Mouse (Mus musculus) megakaryocyte, adult 5-6 weeks (primary cell): Measurements from ENCODE around the gene Cd69. TPM values are rescaled to one million over a fixed set of nuclear protein-coding genes. Genes with fewer than 3 reads are reported as not detected.
A peak's percentile ranks its signal among the peaks of the same experiment; 100 is the strongest.

Source experiments
- ATAC-seq: 2 replicates; pipeline ENCODE4 v1.8.0; 2016; ENCODE audit warnings: mild to moderate bottlenecking, inconsistent platforms; ENCODE audit not compliant: poor library complexity, severe bottlenecking
- total RNA-seq, 2 experiments: library from RNA; stranded (forward) in 1 of 2; stranded (reverse) in 1 of 2; fragments of 153-499, 151-499 nt in 1 of 2; fragments of 221-1000, 200-1000 nt in 1 of 2; gene quantifications; 2 replicates each; pipeline versions ENCODE4 v1.2.3 to v1.2.4; 2015 to 2017

Gene Cd69
- total RNA-seq (2015) (21.3 and 25.9 TPM in 2 replicates), total RNA-seq (2017) (20.6 and 22.7 TPM in 2 replicates)

- ATAC-seq = peak; percentile 75
Measured at GRCm38 (mm10) chr6:129275220-129275619, at the start of gene Cd69. TSS of gene Cd69 (minus strand) at chr6:129275436.

- no peak for ATAC-seq
Measured at GRCm38 (mm10) chr6:129319331-129319730, 44.1 kb upstream of the Cd69 start.

GRCm38 (mm10) chr6:129318395-129318794 lies 43.2 kb upstream of the Cd69 start:
- 0 out of 2 replicates have a peak, but pooled peaks have one; percentile 39 for ATAC-seq

- no peak for ATAC-seq
Measured at GRCm38 (mm10) chr6:129316463-129316862, 41.2 kb upstream of the Cd69 start.

- peak; percentile 78 for ATAC-seq
Measured at GRCm38 (mm10) chr6:129315698-129316097, 40.5 kb upstream of the Cd69 start.

GRCm38 (mm10) chr6:129314655-129315168 lies 39.5 kb upstream of the Cd69 start:
- no peak for ATAC-seq

GRCm38 (mm10) chr6:129312499-129312898 lies 37.3 kb upstream of the Cd69 start:
- ATAC-seq = no peak

GRCm38 (mm10) chr6:129304180-129304579 lies 28.9 kb upstream of the Cd69 start:
- ATAC-seq = no peak

- 0 out of 2 replicates have a peak, but pooled peaks have one; percentile 28 for ATAC-seq
Measured at GRCm38 (mm10) chr6:129288708-129289107, 13.5 kb upstream of the Cd69 start.

- ATAC-seq = peak; percentile 99
Measured at GRCm38 (mm10) chr6:129284384-129285104, 9.3 kb upstream of the Cd69 start.

GRCm38 (mm10) chr6:129283271-129283670 lies 8.0 kb upstream of the Cd69 start:
- no peak for ATAC-seq

GRCm38 (mm10) chr6:129276483-129276882 lies 1.2 kb upstream of the Cd69 start:
- ATAC-seq = peak; percentile 68

GRCm38 (mm10) chr6:129275624-129276203 lies 478 bp upstream of the Cd69 start:
- peak; percentile 22 for ATAC-seq

- no peak for ATAC-seq
Measured at GRCm38 (mm10) chr6:129274476-129274875, 760 bp downstream of the Cd69 start.

GRCm38 (mm10) chr6:129273662-129274061 lies 1.6 kb downstream of the Cd69 start:
- peak; percentile 47 for ATAC-seq

- no peak for ATAC-seq
Measured at GRCm38 (mm10) chr6:129266438-129267022, 8.7 kb downstream of the Cd69 start.

- no peak for ATAC-seq
Measured at GRCm38 (mm10) chr6:129265821-129266220, 9.4 kb downstream of the Cd69 start.

- ATAC-seq = no peak
Measured at GRCm38 (mm10) chr6:129260940-129261339, 14.3 kb downstream of the Cd69 start.

- ATAC-seq = peak; percentile 75
Measured at GRCm38 (mm10) chr6:129260034-129260433, 15.2 kb downstream of the Cd69 start.

GRCm38 (mm10) chr6:129256018-129256417 lies 19.2 kb downstream of the Cd69 start:
- ATAC-seq = peak; percentile 66

GRCm38 (mm10) chr6:129254949-129255602 lies 20.2 kb downstream of the Cd69 start:
- peak; percentile 81 for ATAC-seq
